Mouse (Mus musculus): ENCODE data around the gene Atl1. TPM values are rescaled to one million over a fixed set of nuclear protein-coding genes. Genes with fewer than 3 reads are reported as not detected.

Atl1 gene
- total and polyA plus RNA-seq, 3 experiments, result 0.50 to 1.0 TPM; not detected in 1

GRCm38 (mm10) chr12:69923128-69923527 is 30.7 kb downstream of the Atl1 start:
- Histone ChIP-seq H3K27ac (ENCODE audit: control insufficient read depth, low read depth, low read length) (no peak overlapping the region), H3K36me3 (ENCODE audit: control insufficient read depth in 1 of 2, insufficient read depth in 2 of 2, low read length in 2 of 2) (peaks cover 0 to 7% of the 10 kb centered on the region in 2 experiments; a peak in 2 of 4 replicates), H3K9ac (ENCODE audit: control insufficient read depth, low read depth, low read length, poor library complexity, severe bottlenecking) (no peak overlapping the region), H3K27me3 (ENCODE audit: control insufficient read depth in 1 of 2, insufficient read depth in 2 of 2, low read length in 2 of 2) (no peaks in the 10 kb centered on the region), H3K4me3 (ENCODE audit: control insufficient read depth in 1 of 2, insufficient read depth in 1 of 2, low read depth in 2 of 2, low read length in 2 of 2) (no peak overlapping the region), H3K9me3 (replicated peaks; ENCODE audit: insufficient read depth, low read length) (no peaks in the 10 kb centered on the region), H3K79me2 (ENCODE audit: control insufficient read depth, insufficient read depth, low read length, poor library complexity) (no peaks in the 10 kb centered on the region), H3K4me1 (ENCODE audit: control insufficient read depth in 1 of 2, insufficient read depth in 2 of 2, low read length in 2 of 2) (peaks cover 0 to 10% of the 10 kb centered on the region in 2 experiments; a peak in 3 of 4 replicates)
- TF ChIP-seq POLR2AphosphoS2 (IDR thresholded peaks at IDR 0.05; ENCODE audit: low read length) (no peak), POLR2AphosphoS5 (IDR thresholded peaks at IDR 0.05; ENCODE audit: borderline replicate concordance, low read depth, low read length) (no peak)
- DNase-seq (ENCODE audit: low read depth, low spot score), result no peak

DNA sequence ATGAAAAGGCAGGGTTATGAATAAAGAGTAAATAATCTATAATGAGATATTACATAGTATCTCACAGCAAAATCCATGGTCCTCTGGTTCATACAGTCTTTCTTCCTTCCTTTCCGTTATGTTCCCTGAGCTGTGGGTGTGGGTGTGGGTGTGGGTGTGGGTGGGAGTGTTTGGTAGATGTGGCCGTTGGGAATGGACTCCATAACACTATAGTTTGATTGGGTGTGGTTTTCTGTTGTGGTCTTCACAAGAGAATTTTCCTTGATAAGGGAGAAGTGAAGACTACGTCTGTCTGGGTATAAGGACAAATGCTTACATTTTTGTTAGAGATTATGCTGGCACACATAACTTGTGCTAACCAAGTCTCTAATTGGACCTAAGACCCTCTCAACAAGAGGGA is 31.2 kb downstream of the Atl1 start:
- TF ChIP-seq GABPA (IDR thresholded peaks at IDR 0.05; ENCODE audit: low read depth, low read length) (no peak), EP300 (IDR thresholded peaks at IDR 0.05; ENCODE audit: low read depth in 1 of 2, low read length in 2 of 2) (peak in 1 of 2 experiments; percentile 58; a peak in 2 of 4 replicates), SMC3 (IDR thresholded peaks at IDR 0.05; ENCODE audit: low read depth, low read length) (no peak), CHD2 (IDR thresholded peaks at IDR 0.05; ENCODE audit: low read length) (no peak), TAL1 (IDR thresholded peaks at IDR 0.05; ENCODE audit: low read length) (no peak), HCFC1 (IDR thresholded peaks at IDR 0.05; ENCODE audit: low read depth, low read length) (no peak), ZNF384 (IDR thresholded peaks at IDR 0.05; ENCODE audit: low read depth, low read length) (no peak)

DNA sequence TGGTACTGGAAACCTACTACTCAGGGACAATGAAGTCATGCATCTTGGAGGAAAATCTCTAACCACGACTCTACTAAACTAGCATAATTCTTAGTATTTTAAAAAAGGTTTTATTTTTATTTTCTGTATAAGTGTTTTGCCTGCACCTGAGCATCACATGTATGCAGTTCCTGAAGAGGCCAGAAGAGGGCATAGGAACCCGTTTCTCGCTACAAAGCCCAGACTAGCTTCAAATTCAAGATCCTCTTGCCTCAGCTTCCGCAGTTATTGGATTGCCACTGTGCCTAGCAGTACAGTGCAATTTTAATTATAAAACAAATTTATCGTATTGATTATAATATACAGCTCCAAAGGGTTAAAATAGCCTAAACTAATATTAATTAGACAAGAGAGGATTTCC is 31.6 kb downstream of the Atl1 start:
- H3K79me2 ChIP-seq (ENCODE audit: control insufficient read depth, insufficient read depth, low read length, poor library complexity), result no peaks in the 10 kb centered on the region
- no peak overlapping the region for H3K4me3 ChIP-seq (ENCODE audit: control insufficient read depth in 1 of 2, insufficient read depth in 1 of 2, low read depth in 2 of 2, low read length in 2 of 2)
- no peaks in the 10 kb centered on the region for H3K27me3 ChIP-seq (ENCODE audit: control insufficient read depth in 1 of 2, insufficient read depth in 2 of 2, low read length in 2 of 2)
- no peak for TF ChIP-seq GATA1 (IDR thresholded peaks at IDR 0.05; ENCODE audit: low read depth, low read length)
- no peak for TF ChIP-seq USF1 (IDR thresholded peaks at IDR 0.05; ENCODE audit: low read depth, low read length)
- TF ChIP-seq ELF1 (IDR thresholded peaks at IDR 0.05; ENCODE audit: low read depth, low read length), result no peak
- TF ChIP-seq ZNF384 (IDR thresholded peaks at IDR 0.05; ENCODE audit: low read depth, low read length), result no peak
- TF ChIP-seq JUND (IDR thresholded peaks at IDR 0.05; ENCODE audit: low read depth, low read length), result no peak
- TF ChIP-seq SMC3 (IDR thresholded peaks at IDR 0.05; ENCODE audit: low read depth, low read length), result peak; percentile 81
- peak; percentile 74 for TF ChIP-seq ZC3H11A (IDR thresholded peaks at IDR 0.05; ENCODE audit: low read depth, low read length)
- TF ChIP-seq CTCF (IDR thresholded peaks at IDR 0.05 in 2 of 3, conservative IDR thresholded peaks at IDR 0.05 in 1 of 3; ENCODE audit: control insufficient read depth in 1 of 3, insufficient read depth in 1 of 3, low read depth in 2 of 3, low read length in 3 of 3, poor library complexity in 1 of 3, severe bottlenecking in 1 of 3), result peak; percentile 64 to 72 (median 68)
- no peak for TF ChIP-seq MAZ (IDR thresholded peaks at IDR 0.05; ENCODE audit: low read depth, low read length)
- no peak for TF ChIP-seq HCFC1 (IDR thresholded peaks at IDR 0.05; ENCODE audit: low read depth, low read length)
- TF ChIP-seq CHD2 (IDR thresholded peaks at IDR 0.05; ENCODE audit: low read length), result no peak
- no peak for TF ChIP-seq UBTF (IDR thresholded peaks at IDR 0.05; ENCODE audit: borderline replicate concordance, insufficient read depth, low read depth, low read length)
- TF ChIP-seq MAX (IDR thresholded peaks at IDR 0.05; ENCODE audit: low read length), result no peak
- TF ChIP-seq MYB (IDR thresholded peaks at IDR 0.05; ENCODE audit: low read depth, low read length), result no peak
- peak; percentile 65 for TF ChIP-seq RAD21 (IDR thresholded peaks at IDR 0.05; ENCODE audit: low read depth, low read length)
- no peak for TF ChIP-seq NELFE (IDR thresholded peaks at IDR 0.05; ENCODE audit: low read depth, low read length)
- no peak overlapping the region for H3K9ac ChIP-seq (ENCODE audit: control insufficient read depth, low read depth, low read length, poor library complexity, severe bottlenecking)
- DNase-seq (ENCODE audit: low read depth, low spot score), result peak; percentile 81
- H3K36me3 ChIP-seq (ENCODE audit: control insufficient read depth in 1 of 2, insufficient read depth in 2 of 2, low read length in 2 of 2), result peaks cover 0 to 7% of the 10 kb centered on the region in 2 experiments; a peak in 2 of 4 replicates
- no peaks in the 10 kb centered on the region for H3K9me3 ChIP-seq (replicated peaks; ENCODE audit: insufficient read depth, low read length)
- no peak overlapping the region for H3K27ac ChIP-seq (ENCODE audit: control insufficient read depth, low read depth, low read length)
- H3K4me1 ChIP-seq (ENCODE audit: control insufficient read depth in 1 of 2, insufficient read depth in 2 of 2, low read length in 2 of 2), result peaks cover 0 to 4% of the 10 kb centered on the region in 2 experiments; a peak in 3 of 4 replicates

More for the DNA sequence above, 31.2 kb downstream of the Atl1 start:
- Histone ChIP-seq H3K9ac (ENCODE audit: control insufficient read depth, low read depth, low read length, poor library complexity, severe bottlenecking) (no peak overlapping the region; the same call in 1 of the 2 replicates), H3K79me2 (ENCODE audit: control insufficient read depth, insufficient read depth, low read length, poor library complexity) (no peaks in the 10 kb centered on the region), H3K4me1 (ENCODE audit: control insufficient read depth in 1 of 2, insufficient read depth in 2 of 2, low read length in 2 of 2) (peaks cover 0 to 5% of the 10 kb centered on the region in 2 experiments; a peak in 3 of 4 replicates), H3K36me3 (ENCODE audit: control insufficient read depth in 1 of 2, insufficient read depth in 2 of 2, low read length in 2 of 2) (peaks cover 0 to 7% of the 10 kb centered on the region in 2 experiments; a peak in 2 of 4 replicates), H3K27me3 (ENCODE audit: control insufficient read depth in 1 of 2, insufficient read depth in 2 of 2, low read length in 2 of 2) (no peaks in the 10 kb centered on the region), H3K9me3 (replicated peaks; ENCODE audit: insufficient read depth, low read length) (no peaks in the 10 kb centered on the region), H3K4me3 (ENCODE audit: control insufficient read depth in 1 of 2, insufficient read depth in 1 of 2, low read depth in 2 of 2, low read length in 2 of 2) (no peak overlapping the region), H3K27ac (ENCODE audit: control insufficient read depth, low read depth, low read length) (no peak overlapping the region)
- peak; percentile 24 for DNase-seq (ENCODE audit: low read depth, low spot score)
